Mouse (Mus musculus): Measurements from ENCODE around the gene Gga1.

GRCm38 (mm10) chr15:78873803-78874435, 3.1 kb upstream of the Gga1 start:
- TF ChIP-seq GATA1 (IDR thresholded peaks at IDR 0.05; ENCODE audit: borderline replicate concordance, low read length) (no peak), FLI1 (IDR thresholded peaks at IDR 0.05; ENCODE audit: low read length) (no peak)
